Mouse (Mus musculus): ENCODE data around the gene Ptgfrn. TPM values are rescaled to one million over a fixed set of nuclear protein-coding genes. Genes with fewer than 3 reads are reported as not detected.
A peak's percentile ranks its signal among the peaks of the same experiment; 100 is the strongest.

Ptgfrn gene
- polyA plus RNA-seq, 1 experiment from 2014 or later = 3.6 TPM

- Histone ChIP-seq H3K36me3 (replicated peaks; ENCODE audit: control insufficient read depth, insufficient read depth) (peaks cover 13% of the 10 kb centered on the region), H3K4me1 (replicated peaks; ENCODE audit: control insufficient read depth, insufficient read depth, low read length) (no peaks in the 10 kb centered on the region), H3K9ac (no peak overlapping the region), H3K4me2 (replicated peaks) (no peak overlapping the region), H3K4me3 (replicated peaks; ENCODE audit: low read length) (no peak overlapping the region), H3K27me3 (ENCODE audit: control insufficient read depth, insufficient read depth, low read length) (no peaks in the 10 kb centered on the region), H3K9me3 (ENCODE audit: control insufficient read depth, low read length) (no peaks in the 10 kb centered on the region), H3K27ac (no peak overlapping the region)
- 90% methylated on average over 25 of the region's 25 CpGs for WGBS
- DNase-seq (ENCODE audit: low spot score) (no peak), ATAC-seq (ENCODE audit: low FRiP score) (no peak)
Observed at GRCm38 (mm10) chr3:101076966-101077709, 32.9 kb downstream of the Ptgfrn start.

GRCm38 (mm10) chr3:101075866-101076265 lies 34.2 kb downstream of the Ptgfrn start:
- no peaks in the 10 kb centered on the region; the same call in 1 of the 2 replicates for H3K4me1 ChIP-seq (replicated peaks; ENCODE audit: control insufficient read depth, insufficient read depth, low read length)
- ATAC-seq (ENCODE audit: low FRiP score) (no peak), DNase-seq (ENCODE audit: low spot score) (no peak)
- H3K9ac ChIP-seq = no peak overlapping the region
- H3K4me3 ChIP-seq (replicated peaks; ENCODE audit: low read length) = no peak overlapping the region
- H3K27ac ChIP-seq = no peak overlapping the region
- no peaks in the 10 kb centered on the region for H3K9me3 ChIP-seq (ENCODE audit: control insufficient read depth, low read length)
- peaks cover 13% of the 10 kb centered on the region for H3K36me3 ChIP-seq (replicated peaks; ENCODE audit: control insufficient read depth, insufficient read depth)
- no peak overlapping the region for H3K4me2 ChIP-seq (replicated peaks)
- 91% methylated on average over 3 of the region's 3 CpGs for WGBS
- no peaks in the 10 kb centered on the region for H3K27me3 ChIP-seq (ENCODE audit: control insufficient read depth, insufficient read depth, low read length)

- WGBS = 88% methylated on average over 9 of the region's 9 CpGs
- no peak overlapping the region for H3K9ac ChIP-seq
- peaks cover 13% of the 10 kb centered on the region for H3K36me3 ChIP-seq (replicated peaks; ENCODE audit: control insufficient read depth, insufficient read depth)
- H3K4me1 ChIP-seq (replicated peaks; ENCODE audit: control insufficient read depth, insufficient read depth, low read length) = no peaks in the 10 kb centered on the region; the same call in 1 of the 2 replicates
- H3K27me3 ChIP-seq (ENCODE audit: control insufficient read depth, insufficient read depth, low read length) = no peaks in the 10 kb centered on the region
- no peaks in the 10 kb centered on the region for H3K9me3 ChIP-seq (ENCODE audit: control insufficient read depth, low read length)
- no peak overlapping the region for H3K4me2 ChIP-seq (replicated peaks)
- ATAC-seq (ENCODE audit: low FRiP score) = no peak
- H3K4me3 ChIP-seq (replicated peaks; ENCODE audit: low read length) = no peak overlapping the region
- H3K27ac ChIP-seq = no peak overlapping the region
- no peak for DNase-seq (ENCODE audit: low spot score)
Observed at GRCm38 (mm10) chr3:101073384-101073783, 36.7 kb downstream of the Ptgfrn start.

GRCm38 (mm10) chr3:101072506-101073215 lies 37.4 kb downstream of the Ptgfrn start:
- Histone ChIP-seq H3K4me2 (replicated peaks) (no peak overlapping the region), H3K9me3 (ENCODE audit: control insufficient read depth, low read length) (no peaks in the 10 kb centered on the region), H3K9ac (no peak overlapping the region), H3K4me1 (replicated peaks; ENCODE audit: control insufficient read depth, insufficient read depth, low read length) (no peaks in the 10 kb centered on the region; the same call in 1 of the 2 replicates), H3K4me3 (replicated peaks; ENCODE audit: low read length) (no peak overlapping the region), H3K27me3 (ENCODE audit: control insufficient read depth, insufficient read depth, low read length) (no peaks in the 10 kb centered on the region), H3K27ac (no peak overlapping the region), H3K36me3 (replicated peaks; ENCODE audit: control insufficient read depth, insufficient read depth) (peaks cover 13% of the 10 kb centered on the region)
- ATAC-seq (ENCODE audit: low FRiP score) (no peak), DNase-seq (ENCODE audit: low spot score) (no peak)
- WGBS = 87% methylated on average over 15 of the region's 15 CpGs

DNA sequence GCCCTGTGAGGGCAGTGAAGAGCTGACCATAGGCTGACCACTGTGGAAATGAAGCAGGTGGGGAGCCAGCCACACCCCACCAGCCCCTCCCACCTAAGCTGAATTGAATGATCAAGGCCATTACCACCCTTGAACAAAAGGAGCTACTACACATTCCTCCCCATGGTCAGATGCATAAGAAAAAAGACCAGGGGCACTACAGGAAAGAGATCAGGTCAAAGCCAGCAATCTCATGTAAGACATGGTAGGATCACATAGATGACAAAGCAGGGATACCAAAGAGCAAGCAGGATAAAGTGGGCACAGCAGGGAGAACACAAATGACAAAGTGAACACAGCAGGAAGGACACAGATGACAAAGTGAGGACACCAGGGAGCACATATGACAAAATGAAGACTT lies 38.5 kb downstream of the Ptgfrn start:
- Histone ChIP-seq H3K4me1 (replicated peaks; ENCODE audit: control insufficient read depth, insufficient read depth, low read length) (no peaks in the 10 kb centered on the region; the same call in 1 of the 2 replicates), H3K9ac (no peak overlapping the region), H3K9me3 (ENCODE audit: control insufficient read depth, low read length) (no peaks in the 10 kb centered on the region), H3K4me2 (replicated peaks) (no peak overlapping the region), H3K27ac (no peak overlapping the region; the same call in 1 of the 2 replicates), H3K36me3 (replicated peaks; ENCODE audit: control insufficient read depth, insufficient read depth) (peaks cover 5% of the 10 kb centered on the region; the same call in 1 of the 2 replicates), H3K4me3 (replicated peaks; ENCODE audit: low read length) (no peak overlapping the region), H3K27me3 (ENCODE audit: control insufficient read depth, insufficient read depth, low read length) (no peaks in the 10 kb centered on the region)
- ATAC-seq (ENCODE audit: low FRiP score) (no peak), DNase-seq (ENCODE audit: low spot score) (no peak)

- DNase-seq (ENCODE audit: low spot score) (no peak), ATAC-seq (ENCODE audit: low FRiP score) (peak; percentile 35; the same call in 1 of the 2 replicates)
- H3K27me3 ChIP-seq (ENCODE audit: control insufficient read depth, insufficient read depth, low read length) = no peaks in the 10 kb centered on the region
- 44% methylated on average over 6 of the region's 6 CpGs for WGBS
- H3K27ac ChIP-seq = peak overlapping the region; percentile 33; the same call in 1 of the 2 replicates
- no peak overlapping the region for H3K9ac ChIP-seq
- H3K4me3 ChIP-seq (replicated peaks; ENCODE audit: low read length) = no peak overlapping the region
- no peaks in the 10 kb centered on the region for H3K9me3 ChIP-seq (ENCODE audit: control insufficient read depth, low read length)
- no peaks in the 10 kb centered on the region; the same call in 1 of the 2 replicates for H3K4me1 ChIP-seq (replicated peaks; ENCODE audit: control insufficient read depth, insufficient read depth, low read length)
- H3K4me2 ChIP-seq (replicated peaks) = no peak overlapping the region
- H3K36me3 ChIP-seq (replicated peaks; ENCODE audit: control insufficient read depth, insufficient read depth) = no peaks in the 10 kb centered on the region
Observed at GRCm38 (mm10) chr3:101070796-101071235, 39.3 kb downstream of the Ptgfrn start.

GRCm38 (mm10) chr3:101070230-101070795 lies 39.8 kb downstream of the Ptgfrn start:
- H3K9me3 ChIP-seq (ENCODE audit: control insufficient read depth, low read length) = no peaks in the 10 kb centered on the region
- no peaks in the 10 kb centered on the region for H3K27me3 ChIP-seq (ENCODE audit: control insufficient read depth, insufficient read depth, low read length)
- no peak overlapping the region for H3K4me2 ChIP-seq (replicated peaks)
- H3K36me3 ChIP-seq (replicated peaks; ENCODE audit: control insufficient read depth, insufficient read depth) = no peaks in the 10 kb centered on the region
- DNase-seq (ENCODE audit: low spot score) (no peak), ATAC-seq (ENCODE audit: low FRiP score) (no peak)
- no peak overlapping the region for H3K9ac ChIP-seq
- WGBS = 50% methylated on average over 10 of the region's 10 CpGs
- H3K4me1 ChIP-seq (replicated peaks; ENCODE audit: control insufficient read depth, insufficient read depth, low read length) = no peaks in the 10 kb centered on the region; the same call in 1 of the 2 replicates
- H3K4me3 ChIP-seq (replicated peaks; ENCODE audit: low read length) = no peak overlapping the region
- no peak overlapping the region for H3K27ac ChIP-seq

DNA sequence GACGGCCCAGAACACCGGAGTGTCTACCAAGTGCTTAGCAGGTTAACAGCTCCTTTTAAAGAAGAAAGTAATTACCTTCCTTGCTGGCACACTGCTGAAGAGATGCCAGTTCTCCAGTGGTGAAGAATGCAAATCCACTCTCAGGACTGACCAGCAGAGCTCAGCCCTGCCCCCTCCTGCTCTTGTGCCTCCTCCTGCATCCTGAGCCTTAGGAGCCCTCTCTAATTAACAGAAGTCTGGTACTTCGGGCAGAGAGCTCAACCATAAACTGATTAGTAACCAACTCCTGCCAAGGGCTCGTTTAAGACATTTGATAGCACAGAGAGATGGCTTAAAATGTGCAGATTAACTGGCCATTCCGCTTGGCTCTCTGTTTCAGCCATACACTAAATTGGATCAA lies 41.4 kb downstream of the Ptgfrn start:
- no peaks in the 10 kb centered on the region for H3K27me3 ChIP-seq (ENCODE audit: control insufficient read depth, insufficient read depth, low read length)
- no peaks in the 10 kb centered on the region for H3K36me3 ChIP-seq (replicated peaks; ENCODE audit: control insufficient read depth, insufficient read depth)
- H3K9ac ChIP-seq = no peak overlapping the region
- H3K27ac ChIP-seq = no peak overlapping the region
- no peaks in the 10 kb centered on the region; the same call in 1 of the 2 replicates for H3K4me1 ChIP-seq (replicated peaks; ENCODE audit: control insufficient read depth, insufficient read depth, low read length)
- DNase-seq (ENCODE audit: low spot score) (no peak), ATAC-seq (ENCODE audit: low FRiP score) (no peak)
- no peak overlapping the region for H3K4me3 ChIP-seq (replicated peaks; ENCODE audit: low read length)
- WGBS = 61% methylated on average over 5 of the region's 5 CpGs
- H3K4me2 ChIP-seq (replicated peaks) = no peak overlapping the region
- no peaks in the 10 kb centered on the region for H3K9me3 ChIP-seq (ENCODE audit: control insufficient read depth, low read length)

DNA sequence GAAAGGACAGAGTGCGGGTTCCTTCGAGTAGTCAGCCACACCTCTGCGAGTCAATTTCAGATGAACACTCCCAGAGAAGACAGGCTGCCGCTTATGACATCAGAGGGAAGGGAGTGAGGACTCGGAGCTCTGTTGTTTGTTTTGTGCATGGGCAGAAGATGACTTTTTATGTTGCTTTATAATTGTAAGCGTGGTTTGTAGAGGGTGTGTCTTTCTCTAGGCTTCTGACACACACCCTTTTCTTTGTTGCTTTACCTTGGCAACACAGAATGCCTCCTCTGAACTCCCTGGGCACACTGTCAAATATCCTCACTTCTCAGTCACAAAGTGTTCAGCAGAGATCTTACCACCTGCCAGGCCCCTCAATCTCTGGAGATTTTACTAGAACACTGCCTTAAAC lies 43.9 kb downstream of the Ptgfrn start:
- Histone ChIP-seq H3K36me3 (replicated peaks; ENCODE audit: control insufficient read depth, insufficient read depth) (no peaks in the 10 kb centered on the region), H3K9me3 (ENCODE audit: control insufficient read depth, low read length) (no peaks in the 10 kb centered on the region), H3K27ac (no peak overlapping the region), H3K27me3 (ENCODE audit: control insufficient read depth, insufficient read depth, low read length) (no peaks in the 10 kb centered on the region), H3K4me1 (replicated peaks; ENCODE audit: control insufficient read depth, insufficient read depth, low read length) (no peaks in the 10 kb centered on the region), H3K4me3 (replicated peaks; ENCODE audit: low read length) (no peak overlapping the region), H3K9ac (no peak overlapping the region), H3K4me2 (replicated peaks) (no peak overlapping the region)
- WGBS = 81% methylated on average over 6 of the region's 6 CpGs
- ATAC-seq (ENCODE audit: low FRiP score) = no peak
- peak; percentile 46 for DNase-seq (ENCODE audit: low spot score)
